Mouse (Mus musculus) kidney, postnatal 10 days (tissue): ENCODE measurements around the gene Map4.
"Not testable (repeated sequence)": the region's sequence is repeated elsewhere in the genome, so short reads cannot be mapped to it uniquely, and the experiment has no call there.

Experiments used
- DNase-seq: peaks from one replicate; pipeline ENCODE4 v3.0.0; 2021; ENCODE audit warnings: mixed read lengths

Gene Map4

DNA sequence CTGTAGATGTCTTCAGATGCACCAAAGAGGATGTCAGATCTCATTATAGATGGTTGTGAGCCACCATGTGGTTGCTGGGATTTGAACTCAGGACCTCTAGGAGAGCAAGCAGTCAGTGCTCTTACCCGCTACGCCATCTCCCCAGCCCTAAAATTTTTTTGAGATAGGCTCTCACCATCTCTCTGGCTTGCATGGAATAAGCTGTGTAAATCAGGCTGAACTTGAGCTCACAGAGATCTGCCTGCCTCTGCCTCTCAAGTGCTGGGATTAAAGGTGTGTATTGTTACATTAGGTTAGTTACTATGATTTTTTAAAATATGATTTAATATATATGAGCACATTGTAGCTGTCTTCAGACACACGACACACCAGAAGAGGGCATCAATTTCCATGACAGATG is 2.1 kb upstream of the Map4 start:
- no peak for DNase-seq

- no peak for DNase-seq
Observed at GRCm38 (mm10) chr9:109930063-109930462, 1.2 kb upstream of the Map4 start.

- no peak for DNase-seq
Observed at GRCm38 (mm10) chr9:109930752-109931151, 508 bp upstream of the Map4 start.

- DNase-seq = peak; percentile 63
Observed at GRCm38 (mm10) chr9:109932361-109932755, 1.1 kb downstream of the Map4 start.

DNA sequence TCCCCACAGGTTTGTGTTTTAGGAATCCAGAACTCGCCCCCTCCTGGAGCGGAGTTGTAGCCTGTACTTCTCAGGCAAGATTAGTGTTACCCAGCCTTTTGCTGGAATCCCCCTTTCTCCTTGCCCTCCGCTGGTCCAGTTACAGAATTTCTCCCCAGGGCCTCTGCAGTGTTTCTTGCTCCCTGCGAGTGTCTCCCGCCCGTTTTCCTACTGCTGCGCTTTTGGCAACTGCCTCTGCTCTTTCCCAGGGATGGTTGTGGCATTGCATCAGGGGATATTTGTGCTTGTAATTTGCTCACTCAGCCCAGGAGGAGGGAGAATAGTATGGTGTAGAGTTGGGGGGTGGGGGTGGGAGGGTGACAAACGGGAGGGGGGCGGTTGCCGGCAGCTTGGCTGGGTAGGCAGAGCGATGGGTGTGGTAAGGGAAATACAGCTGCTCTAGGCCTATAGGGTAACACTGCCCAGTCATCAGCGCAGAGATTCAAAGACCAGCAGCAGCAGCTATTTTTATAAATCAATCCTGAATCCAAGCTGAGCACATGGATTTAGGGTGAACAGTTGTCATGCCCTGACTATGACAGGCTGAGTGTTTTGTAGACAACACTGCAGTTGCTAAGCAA is 1.6 kb downstream of the Map4 start:
- DNase-seq = peak; percentile 60

GRCm38 (mm10) chr9:109939401-109939800 is 8.1 kb downstream of the Map4 start:
- no peak for DNase-seq

DNA sequence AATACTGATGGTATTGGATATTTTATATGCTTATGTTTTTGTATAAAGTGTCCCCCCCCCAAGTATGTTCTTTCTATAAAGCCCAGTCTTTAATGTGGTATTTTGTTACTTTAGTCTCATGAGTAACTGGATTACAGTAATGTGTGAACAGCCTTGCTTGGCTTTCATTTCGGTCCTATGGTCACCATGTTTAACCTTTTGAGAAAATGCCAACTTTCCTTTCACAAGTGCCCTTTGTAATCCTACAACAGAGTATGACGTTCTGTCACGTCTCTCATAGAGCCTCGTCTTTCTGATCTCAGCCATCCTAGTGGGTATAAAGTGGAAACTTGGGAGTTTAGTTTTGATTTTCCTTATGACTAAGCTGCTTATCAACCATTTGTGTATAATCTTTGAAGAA is 11.5 kb downstream of the Map4 start:
- DNase-seq = no peak

GRCm38 (mm10) chr9:109944712-109945111 is 13.5 kb downstream of the Map4 start:
- no peak for DNase-seq

DNA sequence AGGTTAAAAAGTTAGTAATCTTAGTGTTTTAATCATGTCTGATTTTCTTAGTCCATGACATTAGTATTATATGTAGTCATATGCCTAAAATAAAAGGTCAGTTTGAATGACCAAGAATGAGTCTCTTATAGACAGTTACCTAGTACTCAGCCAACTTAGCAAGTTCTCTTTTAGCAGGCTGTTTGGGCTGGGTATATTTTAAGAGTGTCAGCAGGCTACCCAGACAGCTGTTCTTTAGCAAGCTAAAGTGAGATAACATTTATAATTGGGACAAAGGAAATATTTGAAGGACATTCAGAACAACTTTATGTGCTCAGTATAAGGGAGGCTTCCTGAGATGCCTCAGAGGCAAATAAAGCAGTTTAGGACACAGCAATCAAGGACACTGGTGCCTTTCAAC is 17.3 kb downstream of the Map4 start:
- DNase-seq = no peak

DNA sequence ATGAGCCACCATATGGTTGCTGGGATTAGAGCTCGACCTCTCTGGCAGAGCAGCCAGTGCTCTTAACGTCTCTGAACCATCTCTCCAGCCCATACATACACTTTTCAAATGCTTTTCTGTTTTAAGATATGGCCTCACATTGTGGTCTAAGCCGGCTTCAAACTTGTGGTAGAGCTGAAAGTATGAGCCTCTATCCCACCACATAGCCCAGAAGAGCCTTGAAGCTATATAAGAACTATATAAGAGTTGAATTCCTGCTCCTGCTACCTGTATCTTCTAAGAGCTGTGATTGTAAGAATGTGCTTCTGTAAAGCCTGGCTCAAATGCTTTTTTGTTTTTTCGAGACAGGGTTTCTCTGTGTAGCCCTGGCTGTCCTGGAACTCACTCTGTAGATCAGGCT is 18.5 kb downstream of the Map4 start:
- no peak for DNase-seq

DNA sequence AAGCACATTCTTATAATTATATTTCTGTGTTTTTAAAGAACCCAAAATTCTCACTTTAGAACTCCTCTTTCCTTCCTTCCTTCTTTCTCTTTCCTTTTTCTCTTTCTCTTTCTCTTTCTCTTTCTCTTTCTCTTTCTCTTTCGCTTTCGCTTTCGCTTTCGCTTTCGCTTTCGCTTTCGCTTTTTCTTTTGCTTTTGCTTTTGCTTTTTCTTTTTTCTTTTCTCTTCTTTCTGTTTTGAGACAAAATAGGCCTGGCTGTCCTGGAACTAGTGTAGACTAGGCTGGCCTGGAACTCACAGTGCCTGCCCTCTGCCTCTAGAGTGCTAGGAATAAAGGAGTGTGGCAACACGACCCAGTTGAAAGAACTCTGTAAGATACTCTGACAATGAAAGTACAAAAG is 22.3 kb downstream of the Map4 start:
- no peak for DNase-seq

GRCm38 (mm10) chr9:109954631-109955030 is 23.4 kb downstream of the Map4 start:
- no peak for DNase-seq

GRCm38 (mm10) chr9:109959456-109960150 is 28.3 kb downstream of the Map4 start:
- no peak for DNase-seq

DNA sequence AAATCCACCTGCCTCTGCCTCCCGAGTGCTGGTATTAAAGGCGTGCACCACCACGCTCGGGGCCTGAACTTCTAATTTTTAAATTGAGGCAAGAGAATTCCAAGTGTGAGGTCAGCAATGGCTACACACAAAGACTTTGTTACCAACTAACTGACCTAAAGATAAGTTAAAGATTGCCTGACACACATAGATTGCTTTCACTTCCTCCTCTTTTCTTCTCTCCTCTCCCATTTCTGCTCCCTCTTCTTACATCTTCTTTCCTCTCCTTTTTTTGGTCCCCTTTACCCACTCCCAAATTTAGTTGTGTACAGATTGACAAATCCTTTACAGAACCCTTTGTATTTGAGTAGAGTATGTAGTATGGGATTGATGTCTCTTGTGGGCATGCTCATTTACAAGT is 29.3 kb downstream of the Map4 start:
- DNase-seq = no peak

GRCm38 (mm10) chr9:109964761-109965160 is 33.5 kb downstream of the Map4 start:
- no peak for DNase-seq

GRCm38 (mm10) chr9:109968351-109969116 is 37.3 kb downstream of the Map4 start:
- no peak for DNase-seq

GRCm38 (mm10) chr9:109969181-109969580 is 37.9 kb downstream of the Map4 start:
- no peak for DNase-seq

DNA sequence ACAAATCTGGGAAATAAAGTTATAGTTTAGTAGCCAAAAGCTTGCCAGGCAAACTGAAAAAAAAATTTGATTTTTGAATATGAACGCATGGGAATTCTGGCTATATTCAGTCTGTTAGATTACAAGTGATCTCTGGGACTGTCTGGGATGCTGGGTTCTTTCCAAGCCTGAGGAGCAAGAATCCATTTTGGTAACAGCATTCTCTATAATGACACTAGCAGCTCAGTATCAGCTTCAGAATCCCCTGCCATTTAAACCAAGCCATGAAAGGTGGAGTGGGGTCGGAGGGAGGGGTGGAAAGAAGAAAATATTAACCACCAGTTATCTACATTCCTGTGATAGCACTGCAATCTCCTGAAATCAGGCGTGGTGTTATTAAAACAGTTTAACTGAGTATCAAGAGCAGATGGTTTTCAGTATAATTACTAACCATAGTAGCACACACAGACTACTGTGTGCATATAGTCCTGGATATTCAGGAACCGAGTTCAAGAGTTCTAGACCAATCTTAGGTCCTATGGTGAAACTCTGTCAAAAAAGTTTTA is 38.6 kb downstream of the Map4 start:
- DNase-seq = no peak

DNA sequence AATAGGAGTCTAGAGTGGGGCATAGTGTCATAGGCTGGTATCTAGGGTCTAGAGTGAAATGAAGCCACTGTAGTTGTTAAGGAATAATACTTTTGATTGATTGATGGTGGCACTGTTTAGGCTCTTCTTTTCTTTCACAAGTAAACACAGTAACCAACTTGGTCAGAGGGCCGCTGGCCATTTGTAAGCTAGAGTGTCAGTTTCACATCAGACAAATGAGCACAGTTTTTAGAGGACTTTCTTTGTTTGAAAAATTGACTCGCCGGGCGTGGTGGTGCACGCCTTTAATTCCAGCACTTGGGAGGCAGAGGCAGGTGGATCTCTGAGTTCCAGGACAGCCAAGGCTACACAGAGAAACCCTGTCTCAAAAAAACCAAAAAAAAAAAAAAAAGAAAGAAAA is 40.5 kb downstream of the Map4 start:
- not testable (repeated sequence) for DNase-seq

DNA sequence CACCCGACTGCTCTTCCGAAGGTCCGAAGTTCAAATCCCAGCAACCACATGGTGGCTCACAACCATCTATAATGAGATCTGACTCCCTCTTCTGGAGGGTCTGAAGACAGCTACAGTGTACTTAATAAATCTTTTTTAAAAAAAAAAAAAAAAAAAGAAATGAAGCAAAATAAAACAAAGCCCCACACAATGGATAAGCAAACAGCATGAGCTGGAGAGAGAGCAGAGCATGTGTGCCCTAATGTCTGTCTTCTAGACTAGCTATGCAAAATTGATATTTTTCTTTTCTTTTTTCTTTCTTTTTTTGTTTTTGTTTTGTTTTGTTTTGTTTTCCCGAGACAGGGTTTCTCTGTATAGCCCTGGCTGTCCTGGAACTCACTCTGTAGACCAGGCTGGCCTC is 49.0 kb downstream of the Map4 start:
- not testable (repeated sequence) for DNase-seq

DNA sequence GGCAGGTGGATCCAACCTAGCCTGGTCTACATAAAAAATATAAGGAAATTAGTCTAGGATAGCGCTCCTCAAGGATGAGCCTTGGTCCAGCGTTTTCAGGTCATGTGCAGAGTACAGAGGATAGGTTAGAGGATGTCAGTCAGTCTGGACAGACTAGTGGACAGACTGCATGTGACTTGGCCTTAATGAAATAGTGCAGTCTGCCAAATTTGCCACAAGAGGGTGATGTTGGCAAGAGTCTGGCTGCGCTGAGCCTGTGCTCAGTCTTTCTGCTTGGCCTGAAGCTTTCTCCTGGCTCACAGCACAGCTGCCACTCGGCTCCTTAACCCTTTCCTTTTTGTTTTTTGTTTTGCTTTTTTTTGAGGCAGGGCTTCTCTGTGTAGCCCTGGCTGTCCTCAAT is 54.2 kb downstream of the Map4 start:
- peak; percentile 76 for DNase-seq

- peak; percentile 20 for DNase-seq
Observed at GRCm38 (mm10) chr9:109989084-109989483, 57.8 kb downstream of the Map4 start.

- DNase-seq = no peak
Observed at GRCm38 (mm10) chr9:109997441-109997840, 66.2 kb downstream of the Map4 start.

DNA sequence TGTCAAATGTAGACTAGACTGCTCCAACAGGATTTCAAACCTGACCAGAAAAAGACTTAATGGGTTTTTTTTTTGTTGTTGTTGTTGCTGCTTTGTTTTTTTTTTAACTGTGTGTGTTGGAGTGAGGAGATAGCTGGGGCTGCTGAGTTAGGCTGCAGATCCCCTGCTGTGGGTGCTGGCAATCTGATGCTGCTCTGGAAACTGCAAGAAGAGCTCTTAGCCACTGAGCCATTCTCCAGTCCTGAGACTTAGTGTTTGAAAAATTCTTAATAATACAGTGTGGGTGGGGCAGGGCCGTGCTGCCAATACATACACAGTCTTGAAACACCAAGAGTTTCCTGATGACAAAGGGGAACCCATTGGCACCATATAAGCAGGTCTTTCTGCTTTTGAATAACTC is 70.7 kb downstream of the Map4 start:
- DNase-seq = no peak
